Mouse (Mus musculus): ENCODE results near the gene Chuk.

DNA sequence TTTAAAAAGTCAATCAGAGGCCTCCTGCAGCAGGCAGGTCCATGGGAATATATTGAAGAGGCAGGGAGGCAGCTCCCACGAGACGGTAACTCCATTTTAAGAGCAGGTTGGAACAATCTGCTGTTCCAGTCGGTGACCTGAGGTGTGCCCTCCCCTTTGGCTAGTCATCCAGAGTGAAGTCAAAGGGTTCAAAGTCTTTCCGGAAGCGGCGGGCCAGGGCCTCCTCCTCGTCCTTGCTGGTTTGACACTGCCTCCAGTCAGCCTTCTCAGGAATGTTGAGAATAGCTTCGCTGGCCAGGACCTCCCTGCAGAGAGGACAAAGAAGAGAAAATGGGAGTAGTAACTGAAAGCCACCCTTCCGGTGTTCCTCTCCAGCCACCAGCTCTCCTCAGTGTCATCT is 3.1 kb upstream of the Chuk start:
- TF ChIP-seq CTCF (IDR thresholded peaks at IDR 0.05; ENCODE audit: low read depth) (no peak), EP300 (IDR thresholded peaks at IDR 0.05; ENCODE audit: low read depth) (no peak; the same call in 1 of the 2 replicates)
